Mouse (Mus musculus): ENCODE data around the gene Bst2. TPM values are rescaled to one million over a fixed set of nuclear protein-coding genes. Genes with fewer than 3 reads are reported as not detected.

Bst2 gene
- total RNA-seq, 2 experiments from 2014 or later = 65.6 to 87.4 TPM

DNA sequence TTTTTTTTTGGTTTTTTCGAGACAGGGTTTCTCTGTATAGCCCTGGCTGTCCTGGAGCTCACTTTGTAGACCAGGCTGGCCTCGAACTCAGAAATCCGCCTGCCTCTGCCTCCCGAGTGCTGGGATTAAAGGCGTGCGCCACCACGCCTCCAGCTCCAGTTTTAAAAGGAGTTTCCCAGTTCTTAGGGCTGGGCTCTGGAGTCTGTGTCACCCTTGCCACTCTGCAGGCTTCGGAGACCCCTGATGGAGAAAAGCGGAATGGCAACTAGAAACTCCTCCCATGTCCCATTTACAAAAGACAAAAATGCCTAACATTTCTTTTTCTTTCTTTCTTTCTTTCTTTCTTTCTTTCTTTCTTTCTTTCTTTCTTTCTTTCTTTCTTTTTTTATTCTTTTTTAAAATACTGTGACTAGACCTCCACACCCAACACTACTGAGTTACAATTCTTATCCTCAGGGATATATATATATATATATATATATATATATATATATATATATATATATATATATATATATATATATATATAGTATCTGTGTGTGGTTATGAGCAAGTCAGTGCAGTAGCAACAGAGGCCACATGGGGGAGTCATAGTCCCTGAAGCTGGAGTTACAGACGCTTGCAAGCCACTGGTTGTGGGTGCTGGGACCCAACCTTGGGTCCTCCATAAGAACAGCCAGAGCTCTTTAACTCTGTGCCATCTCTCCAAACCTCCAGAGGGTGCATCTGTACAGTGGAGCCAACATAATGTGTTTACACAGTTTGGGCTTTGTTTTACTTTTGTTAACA is 18.0 kb downstream of the Bst2 start:
- DNase-seq = peak; percentile 71 to 81

- DNase-seq = peak in 1 of 2 experiments; percentile 44
Observed at GRCm38 (mm10) chr8:71516786-71517185, 20.5 kb downstream of the Bst2 start.

DNA sequence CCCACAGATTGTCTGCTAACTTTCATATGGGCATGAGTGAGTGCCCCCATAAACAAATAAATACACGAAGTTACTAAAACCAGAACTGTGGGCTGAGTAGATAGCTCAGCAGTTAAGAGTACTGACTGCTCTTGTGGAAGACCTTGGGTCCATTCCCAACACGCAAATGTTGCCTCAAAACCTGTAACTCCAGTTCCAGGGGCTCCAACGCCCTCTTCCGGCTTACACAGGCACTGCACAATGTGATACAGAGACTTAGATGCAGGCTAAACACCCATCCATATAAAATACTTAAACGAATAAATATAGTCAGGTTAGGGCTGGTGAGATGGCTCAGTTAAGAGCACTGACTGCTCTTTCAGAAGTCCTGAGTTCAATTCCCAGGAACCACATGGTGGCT is 22.2 kb downstream of the Bst2 start:
- DNase-seq = no peak

GRCm38 (mm10) chr8:71513018-71513754 is 24.1 kb downstream of the Bst2 start:
- DNase-seq = peak; percentile 28 to 41

GRCm38 (mm10) chr8:71511644-71512043 is 25.6 kb downstream of the Bst2 start, which contains the start of gene Plvap:
Gene Plvap (minus strand): TSS chr8:71511752.
- DNase-seq = peak; percentile 40 to 41

- DNase-seq = no peak
Observed at GRCm38 (mm10) chr8:71509316-71509715, 27.9 kb downstream of the Bst2 start.

DNA sequence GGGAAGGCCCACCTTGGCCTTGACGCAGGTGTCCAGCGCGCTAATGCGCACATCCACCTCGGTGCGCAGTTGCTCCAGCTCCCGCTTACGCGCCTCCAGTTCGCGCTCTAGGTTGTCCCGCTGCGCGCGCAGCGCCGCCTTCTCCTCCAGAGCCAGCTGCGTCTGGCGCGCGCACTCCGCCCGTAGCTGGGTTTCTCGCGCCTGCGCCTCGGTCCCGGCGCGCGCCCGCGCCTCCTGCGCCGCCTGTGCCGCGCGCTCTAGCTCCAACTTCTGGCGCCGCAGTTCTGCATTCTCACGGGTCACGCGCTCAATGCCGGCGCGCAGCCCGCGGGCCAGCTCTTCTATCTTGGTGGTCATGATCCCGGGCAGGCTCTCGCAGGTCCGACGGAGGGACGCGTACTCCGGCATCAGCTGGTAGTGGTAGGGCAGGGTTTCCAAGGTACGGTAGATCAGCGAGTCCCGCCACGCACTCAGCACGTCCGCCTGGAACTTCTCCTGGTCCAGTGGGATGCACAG is 29.6 kb downstream of the Bst2 start:
- DNase-seq = peak; percentile 88 to 90

DNA sequence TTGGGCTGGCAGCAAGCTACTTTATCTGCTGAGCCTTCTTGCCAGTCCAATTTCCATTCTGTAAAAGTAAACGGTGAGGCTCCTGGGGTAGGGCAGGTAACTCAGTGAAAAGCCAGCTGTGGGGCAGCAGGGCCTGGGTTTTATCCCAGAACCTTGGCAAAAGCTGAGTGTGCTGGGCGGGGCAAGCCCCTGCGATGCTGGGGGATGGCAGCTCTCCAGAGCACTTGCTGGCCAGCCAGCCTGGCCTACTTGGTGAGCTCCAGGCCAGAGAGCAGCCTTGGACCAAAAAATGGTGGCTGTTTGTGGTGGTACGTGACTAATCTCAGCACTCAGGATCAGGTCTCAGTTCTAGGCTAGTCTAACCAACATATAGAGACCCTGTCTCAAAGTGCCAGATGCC is 31.3 kb downstream of the Bst2 start:
- DNase-seq = peak; percentile 67 to 69

GRCm38 (mm10) chr8:71505326-71505725 is 31.9 kb downstream of the Bst2 start:
- no peak for DNase-seq

DNA sequence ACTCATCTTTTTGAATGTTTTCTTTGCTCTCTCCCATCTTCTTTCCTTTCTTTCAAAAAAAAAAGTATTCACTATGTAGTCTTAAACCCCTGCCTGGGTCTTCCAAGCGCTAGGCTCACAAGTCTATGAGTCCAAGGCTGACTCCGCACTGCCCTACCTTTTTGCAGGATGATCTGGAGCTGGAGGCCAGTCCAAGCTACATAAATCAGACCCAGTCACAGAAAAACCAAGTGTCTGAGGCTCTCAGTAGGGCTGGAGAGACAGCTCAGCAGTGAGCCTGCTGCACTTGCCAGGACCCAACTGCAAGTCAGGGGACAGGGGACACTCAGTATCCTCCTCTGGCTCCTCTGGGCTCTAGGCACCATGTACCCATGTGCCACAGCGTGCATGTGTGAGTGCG is 32.9 kb downstream of the Bst2 start:
- DNase-seq = no peak

DNA sequence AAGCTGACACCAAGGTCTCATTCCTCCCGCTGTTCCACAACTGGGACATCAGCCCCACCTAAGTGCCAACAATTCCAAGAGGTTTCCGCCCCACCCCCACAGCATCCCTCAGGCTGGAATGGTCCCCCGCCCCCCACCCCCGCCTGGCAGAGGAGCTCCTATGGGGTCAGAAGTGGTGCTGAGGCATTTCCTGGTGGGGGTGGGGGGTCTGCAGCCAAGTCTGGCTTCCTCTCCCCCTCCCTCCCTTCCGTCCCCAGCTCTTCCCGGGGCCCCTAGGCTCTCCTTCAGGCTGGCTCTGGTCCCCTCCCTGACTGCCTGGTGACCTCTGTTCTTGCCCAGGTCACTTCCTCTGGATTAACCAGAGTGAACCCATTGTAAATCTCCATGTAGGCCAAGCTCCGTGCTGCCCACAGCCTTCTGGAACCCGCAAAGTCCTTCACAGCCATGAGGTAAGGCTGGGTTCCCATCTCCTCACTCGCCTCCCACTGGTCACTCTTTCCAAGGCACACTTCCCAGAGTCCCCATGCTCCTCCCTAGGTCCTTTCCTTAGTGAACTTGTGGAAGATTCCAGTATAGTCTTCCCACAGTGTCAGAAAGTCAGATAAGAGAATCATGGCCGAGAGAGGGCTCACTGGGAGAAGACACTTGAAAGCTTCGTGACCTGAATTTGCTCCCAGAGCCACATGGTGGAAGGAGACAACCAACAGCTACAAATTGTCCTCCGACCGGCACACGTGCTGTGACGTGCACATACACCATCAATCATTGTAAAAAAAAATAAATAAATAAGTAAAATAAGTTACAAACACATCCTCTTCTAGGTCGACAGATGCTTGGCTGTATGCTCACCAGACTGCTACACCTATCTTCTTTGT is 38.2 kb downstream of the Bst2 start:
- peak; percentile 43 to 71 for DNase-seq

- peak; percentile 56 to 67 for DNase-seq
Observed at GRCm38 (mm10) chr8:71497881-71498501, 39.3 kb downstream of the Bst2 start.

- no peak for DNase-seq
Observed at GRCm38 (mm10) chr8:71497077-71497645, 40.1 kb downstream of the Bst2 start.

DNA sequence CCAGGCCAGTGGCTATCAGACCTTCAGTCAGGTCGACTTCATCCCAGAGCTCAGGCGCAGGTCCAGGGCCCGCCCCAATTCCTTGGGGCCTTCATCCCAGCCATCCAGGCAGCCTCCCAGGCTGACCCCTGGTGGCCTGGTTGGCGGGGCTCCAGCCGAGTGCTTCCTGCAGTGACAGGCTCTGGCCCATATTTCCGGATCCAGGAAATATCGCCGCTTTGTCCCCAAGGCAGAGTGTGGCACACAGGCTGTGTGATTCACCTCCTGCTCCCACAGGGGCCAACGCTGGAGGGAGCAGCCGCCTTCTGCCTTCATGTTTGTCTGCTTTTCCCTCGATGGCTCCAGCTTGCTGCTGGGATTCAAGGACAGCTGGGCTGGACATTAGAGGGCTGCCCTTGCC is 40.8 kb downstream of the Bst2 start:
- peak; percentile 99 for DNase-seq

DNA sequence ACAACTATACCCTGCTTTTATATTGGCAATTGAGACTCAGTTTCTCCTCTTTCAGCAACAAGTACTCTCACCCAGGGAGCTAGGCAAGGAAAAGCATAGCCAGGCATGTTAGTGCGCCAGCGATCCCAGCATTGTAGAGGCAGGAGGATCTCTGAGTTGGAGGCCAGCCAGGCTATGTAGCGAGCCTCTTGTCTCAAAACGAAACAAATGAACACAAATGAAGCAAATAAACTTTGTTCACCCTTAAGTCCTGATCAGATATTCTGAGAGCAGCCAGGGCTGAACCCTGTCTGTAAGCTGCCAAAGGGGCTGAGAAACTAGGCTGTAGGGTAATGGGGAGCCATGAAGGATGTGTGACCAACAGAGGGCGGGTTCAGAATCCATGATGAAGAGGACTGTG is 41.4 kb downstream of the Bst2 start:
- DNase-seq = no peak

DNA sequence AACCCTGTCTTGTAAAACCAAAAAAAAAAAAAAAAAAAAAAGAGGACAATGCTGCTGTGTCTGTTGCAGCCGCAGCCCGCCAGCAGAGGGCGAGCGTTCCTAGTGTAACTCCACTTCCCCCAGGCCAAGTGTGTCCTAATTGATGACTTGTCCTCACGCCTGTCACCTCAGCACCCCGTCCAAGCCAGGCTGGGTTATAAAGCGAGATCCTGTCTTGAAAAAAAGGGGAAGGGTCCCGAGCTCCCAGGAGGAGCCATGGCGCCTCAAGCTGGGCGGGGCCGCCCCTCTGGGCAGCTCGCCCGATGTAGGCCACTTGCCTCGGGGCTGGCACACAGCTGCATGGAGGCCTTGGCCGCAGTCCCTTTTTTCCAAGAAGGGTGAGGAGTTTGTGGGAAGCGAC is 42.2 kb downstream of the Bst2 start:
- peak; percentile 90 to 93 for DNase-seq

DNA sequence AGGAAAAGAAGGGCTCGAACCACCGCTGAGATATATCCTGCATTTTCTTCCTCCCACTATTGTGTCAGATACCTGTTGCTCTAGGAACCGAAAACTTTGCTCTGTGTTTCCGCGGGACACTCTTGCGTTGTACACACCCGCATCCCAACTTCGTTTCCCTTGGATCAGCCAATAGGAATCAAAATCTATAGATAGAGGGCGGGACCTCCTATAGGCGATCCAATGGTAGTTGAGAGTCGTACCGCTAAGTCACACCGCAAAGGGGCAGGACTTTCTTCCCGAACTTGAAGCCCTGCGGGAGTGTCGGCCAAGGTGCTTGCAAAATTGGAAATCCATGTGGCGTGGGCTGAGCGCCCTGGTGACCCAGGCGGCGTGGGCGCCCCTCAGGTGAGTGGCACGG is 48.8 kb downstream of the Bst2 start:
- DNase-seq = peak; percentile 86 to 87

DNA sequence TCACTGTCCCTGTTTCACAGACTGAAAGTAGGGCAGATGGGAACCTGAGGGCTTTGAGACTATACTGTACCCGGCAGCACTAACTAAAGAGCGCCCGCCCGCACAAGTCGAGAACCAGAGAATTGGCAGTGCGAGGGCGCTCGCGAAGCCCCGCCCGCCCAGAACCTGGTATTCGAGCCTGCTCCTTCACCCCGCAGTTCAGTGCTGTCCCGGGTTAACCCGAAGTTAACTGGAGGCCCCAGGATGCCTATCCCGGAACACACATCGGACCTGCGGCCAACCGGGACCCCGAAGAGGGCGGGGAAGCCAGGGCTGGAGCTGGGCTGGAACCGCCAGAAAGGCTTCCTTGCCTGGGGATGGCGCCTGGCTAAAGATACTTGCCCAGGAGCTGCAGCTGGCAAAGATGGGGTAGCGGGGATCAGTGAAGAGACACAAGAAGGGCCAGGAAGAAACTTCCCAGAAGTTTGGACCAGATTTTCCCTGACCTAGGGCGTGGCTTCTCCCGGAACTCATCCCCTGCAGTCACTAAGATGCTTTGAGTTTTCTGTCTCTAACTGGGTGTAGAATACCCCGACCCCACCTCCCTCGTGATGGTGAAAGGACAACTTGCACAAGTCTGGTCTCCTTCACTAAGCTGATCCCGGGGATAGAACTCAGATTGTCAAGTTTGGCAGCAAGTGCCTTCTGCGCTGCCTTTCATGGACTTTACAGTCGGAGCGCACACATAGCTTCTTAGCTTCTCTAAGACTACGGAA is 49.4 kb downstream of the Bst2 start, which contains the start of gene Gtpbp3:
Gene Gtpbp3 (plus strand): TSS at position 413 of the 755 bp plus-strand sequence.
- peak; percentile 88 to 91 for DNase-seq

GRCm38 (mm10) chr8:71486136-71486529 is 51.1 kb downstream of the Bst2 start:
- no peak for DNase-seq
